Mouse (Mus musculus) liver, postnatal 0 days (tissue): Measurements from ENCODE around the gene Gldn. TPM values are rescaled to one million over a fixed set of nuclear protein-coding genes. Genes with fewer than 3 reads are reported as not detected.

Experiments
- ATAC-seq: fragments of 200-750 bp; cut with Nextera tagmentation; 2 replicates; pipeline ENCODE4 v1.8.0; 2017; ENCODE audit warnings: mild to moderate bottlenecking, moderate library complexity
- DNase-seq: peaks from one replicate; pipeline ENCODE4 v3.0.0-alpha.2; 2016
- H3K27ac ChIP-seq: fragments of 300-500 bp; sonication (generic); 2 replicates; pipeline ENCODE4 v1.5.1; 2014; ENCODE audit warnings: antibody characterized with exemption, moderate library complexity, mild to moderate bottlenecking, low read depth
- H3K27me3 ChIP-seq: fragments of 300-500 bp; sonication (generic); 2 replicates; pipeline ENCODE4 v1.6.1; 2014; ENCODE audit warnings: low read length, control low read depth, mixed read lengths; ENCODE audit not compliant: insufficient read depth
- H3K36me3 ChIP-seq: fragments of 300-500 bp; sonication (generic); replicated peaks from 2 replicates; pipeline ENCODE4 v1.6.1; 2014; ENCODE audit warnings: mild to moderate bottlenecking, control low read depth, low read length, moderate library complexity, mixed read lengths; ENCODE audit not compliant: insufficient read depth
- H3K4me1 ChIP-seq: fragments of 300-500 bp; sonication (generic); 2 replicates; pipeline ENCODE4 v1.6.1; 2014; ENCODE audit warnings: antibody characterized with exemption, mild to moderate bottlenecking, control low read depth; ENCODE audit not compliant: insufficient read depth
- H3K4me2 ChIP-seq: fragments of 300-500 bp; sonication (generic); 2 replicates; pipeline ENCODE4 v1.6.1; 2014; ENCODE audit warnings: low read depth, mild to moderate bottlenecking, low read length, moderate library complexity, mixed read lengths
- H3K4me3 ChIP-seq: fragments of 300-500 bp; sonication (generic); 2 replicates; pipeline ENCODE4 v1.5.1; 2014; ENCODE audit warnings: low read depth, low read length
- H3K9ac ChIP-seq: fragments of 300-500 bp; sonication (generic); replicated peaks from 2 replicates; pipeline ENCODE4 v1.6.1; 2014; ENCODE audit warnings: mild to moderate bottlenecking, moderate library complexity
- H3K9me3 ChIP-seq: fragments of 300-500 bp; sonication (generic); 2 replicates; pipeline ENCODE4 v1.6.1; 2016; ENCODE audit warnings: mild to moderate bottlenecking, control low read depth, low read length, mixed read lengths
- CTCF ChIP-seq: sonication (generic); IDR thresholded peaks from 2 replicates; pipeline ENCODE4 v1.5.1; 2016; ENCODE audit warnings: antibody characterized with exemption, low read depth
- EP300 ChIP-seq: IDR thresholded peaks from 2 replicates; pipeline ENCODE4 v1.6.1; 2016; ENCODE audit warnings: antibody characterized with exemption, low read depth, mild to moderate bottlenecking
- WGBS: fragments of 180-500 bp; shearing (Covaris S2); extraction: QIAGEN DNeasy Blood & Tissue Kit; methylation state at CpG from one replicate; pipeline ENCODE4 v1.1.7; 2014; ENCODE audit not compliant: insufficient replicate concordance; 5-methylcytosine and 5-hydroxymethylcytosine counted together
- polyA plus RNA-seq: library from polyadenylated mRNA; unstranded; fragments of >200 nt; fragmentation: Nextera tagmentation; extraction: Ambion mirVana; gene quantifications from 2 replicates; pipeline ENCODE4 v1.2.1, GENCODE M21; 2015

Gldn gene
- polyA plus RNA-seq, 1 experiment from 2014 or later: not detected

GRCm38 (mm10) chr9:54342026-54342425 lies 55.7 kb downstream of the Gldn start:
- ATAC-seq: no peak
- 70% methylated on average over 7 of the region's 7 CpGs for WGBS
- Histone ChIP-seq H3K9me3 (no peaks in the 10 kb centered on the region), H3K4me3 (no peak overlapping the region), H3K9ac (no peak overlapping the region), H3K36me3 (no peaks in the 10 kb centered on the region), H3K4me1 (no peaks in the 10 kb centered on the region), H3K27me3 (no peaks in the 10 kb centered on the region), H3K4me2 (no peak overlapping the region), H3K27ac (no peak overlapping the region)
- no peak for DNase-seq
- TF ChIP-seq EP300 (no peak), CTCF (no peak)

DNA sequence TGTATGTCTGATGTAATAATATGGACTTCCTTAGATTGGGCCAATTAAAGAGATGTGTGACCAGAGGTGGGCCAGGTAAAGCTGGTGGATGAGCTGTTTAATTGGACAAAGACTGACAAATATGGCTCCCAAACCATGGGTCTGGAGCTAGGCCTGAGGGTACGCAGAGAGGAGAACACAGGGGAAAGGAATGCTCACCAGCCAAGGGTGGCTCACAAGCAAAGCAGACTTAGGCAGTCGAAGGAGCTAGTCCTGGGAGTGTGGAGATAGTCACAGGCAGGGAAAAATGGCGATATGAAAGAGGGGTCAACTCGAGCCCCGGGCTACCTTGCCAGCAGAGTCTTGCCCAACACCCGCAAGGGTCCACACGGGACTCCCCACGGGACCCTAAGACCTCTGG lies 70.5 kb downstream of the Gldn start:
- Histone ChIP-seq H3K9me3 (no peaks in the 10 kb centered on the region), H3K4me1 (no peaks in the 10 kb centered on the region), H3K27me3 (no peaks in the 10 kb centered on the region), H3K9ac (no peak overlapping the region), H3K27ac (no peak overlapping the region), H3K4me3 (no peak overlapping the region), H3K36me3 (no peaks in the 10 kb centered on the region), H3K4me2 (no peak overlapping the region)
- no peak for TF ChIP-seq EP300
- TF ChIP-seq CTCF: no peak
- no peak for DNase-seq
- ATAC-seq: no peak
- 82% methylated on average over 8 of the region's 8 CpGs for WGBS

Other genes with a start within 250 kb of the Gldn start
- 0.09 TPM in 2 replicates for gene Tnfaip8l3, start 218.1 kb upstream of the Gldn start, polyA plus RNA-seq
- not detected in 2 replicates for gene Cyp19a1, start 18.4 kb upstream of the Gldn start, polyA plus RNA-seq
- 3.3 and 3.8 TPM in 2 replicates for gene Dmxl2, start 215.1 kb downstream of the Gldn start, polyA plus RNA-seq